Mouse (Mus musculus) retina, adult 2 months (tissue): ENCODE data around the gene Agap3.

Experiments
- DNase-seq: peaks from one replicate; pipeline ENCODE4 v3.0.0-alpha.2; 2012; ENCODE audit warnings: low read depth, low spot score

Agap3 gene

DNA sequence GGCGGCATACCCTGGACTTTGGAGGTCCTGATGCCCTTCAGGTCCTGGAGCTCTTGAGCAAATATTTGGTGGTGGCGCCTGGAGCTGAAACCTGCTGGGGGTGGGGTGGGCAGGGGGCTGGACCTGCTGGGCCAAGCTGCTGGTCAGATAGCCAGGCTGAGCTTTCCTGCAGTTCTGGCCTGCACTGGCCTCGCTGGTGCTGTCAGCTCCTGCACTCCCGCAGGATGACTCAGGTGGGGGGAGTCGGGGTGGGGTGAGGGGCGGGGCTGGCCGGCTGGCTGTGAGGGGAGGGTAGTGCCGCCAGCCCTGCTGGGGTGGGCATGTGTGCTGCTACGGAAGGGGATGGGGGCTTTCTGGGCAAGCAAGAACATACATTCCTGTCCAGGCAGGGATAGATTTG lies 23.4 kb upstream of the Agap3 start:
- no peak for DNase-seq

DNA sequence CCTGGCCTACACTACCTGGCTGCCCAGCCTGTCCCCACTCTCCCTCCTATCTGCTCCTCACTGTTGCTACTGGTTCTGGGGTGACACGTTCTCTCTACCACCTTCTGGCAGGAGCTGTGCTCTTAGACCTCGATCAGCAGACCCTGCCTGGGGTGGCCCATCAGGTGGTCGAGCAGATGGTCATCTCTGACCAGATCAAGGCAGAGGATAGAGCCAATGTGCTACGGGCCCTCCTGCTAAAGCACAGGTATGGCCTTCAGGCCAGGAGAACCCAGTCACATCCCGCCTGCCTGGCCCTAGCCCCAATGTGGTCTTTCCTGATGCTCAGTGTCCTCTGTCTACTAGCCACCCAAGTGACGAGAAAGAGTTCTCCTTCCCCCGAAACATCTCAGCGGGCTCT lies 18.0 kb upstream of the Agap3 start:
- DNase-seq = no peak

DNA sequence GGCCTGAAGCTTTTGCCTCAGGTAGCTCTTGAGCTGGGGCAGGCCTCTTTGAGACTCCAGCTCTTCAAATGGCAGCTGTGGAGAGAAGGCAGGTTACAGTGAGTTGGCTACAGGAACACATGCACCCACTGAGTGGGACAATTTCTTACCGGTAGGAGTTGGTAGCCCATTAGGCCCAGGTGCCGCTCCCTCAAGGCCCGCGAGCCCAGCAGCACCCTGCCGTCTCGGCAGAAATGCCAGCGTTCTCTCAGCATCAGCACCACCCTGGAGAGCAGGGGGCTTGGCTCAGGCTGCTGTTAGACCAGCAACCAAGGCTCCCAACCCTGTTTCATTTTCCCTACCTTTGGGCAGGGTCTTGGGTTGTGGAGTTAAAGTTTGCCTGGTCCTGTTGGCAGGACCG lies 10.8 kb upstream of the Agap3 start:
- no peak for DNase-seq

DNA sequence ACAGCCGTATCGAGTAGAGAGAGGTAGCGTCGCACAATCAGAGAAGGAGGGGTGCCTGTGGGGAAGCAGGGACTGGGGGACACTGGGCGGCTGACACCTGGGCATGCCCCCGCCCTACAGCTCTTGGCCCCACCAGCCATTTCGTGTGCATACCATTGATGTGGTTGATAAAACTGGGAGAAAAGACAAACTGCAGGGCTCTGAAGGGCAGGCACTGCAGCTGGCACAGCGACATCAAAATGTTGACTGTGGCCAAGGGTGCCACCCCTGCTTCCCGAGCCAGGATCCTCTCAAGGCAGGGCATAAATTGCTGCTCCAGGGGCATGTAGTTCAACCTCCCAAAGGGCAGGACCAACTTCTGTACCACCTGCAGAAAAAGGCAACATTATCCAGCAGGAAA lies 9.9 kb upstream of the Agap3 start:
- no peak for DNase-seq

DNA sequence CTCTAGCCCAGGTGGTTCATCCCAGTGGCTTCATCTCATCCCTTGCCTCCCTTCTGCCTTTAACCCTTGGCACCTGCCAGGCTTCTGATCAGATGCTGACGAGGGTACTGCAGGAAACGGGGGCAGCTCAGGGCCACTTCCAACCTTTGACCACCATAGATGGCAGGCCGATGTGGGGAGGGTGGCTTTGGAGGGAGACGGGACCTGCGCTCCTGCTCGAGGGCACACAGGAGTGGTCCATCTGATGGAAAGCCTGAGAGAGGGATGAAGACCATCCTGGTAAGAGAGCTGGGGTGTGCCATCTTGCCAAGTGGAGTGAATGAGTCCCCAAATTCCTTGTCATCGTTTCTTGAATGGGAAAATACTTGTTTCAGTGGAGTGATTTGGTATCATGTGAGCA lies 8.8 kb upstream of the Agap3 start:
- DNase-seq = no peak

DNA sequence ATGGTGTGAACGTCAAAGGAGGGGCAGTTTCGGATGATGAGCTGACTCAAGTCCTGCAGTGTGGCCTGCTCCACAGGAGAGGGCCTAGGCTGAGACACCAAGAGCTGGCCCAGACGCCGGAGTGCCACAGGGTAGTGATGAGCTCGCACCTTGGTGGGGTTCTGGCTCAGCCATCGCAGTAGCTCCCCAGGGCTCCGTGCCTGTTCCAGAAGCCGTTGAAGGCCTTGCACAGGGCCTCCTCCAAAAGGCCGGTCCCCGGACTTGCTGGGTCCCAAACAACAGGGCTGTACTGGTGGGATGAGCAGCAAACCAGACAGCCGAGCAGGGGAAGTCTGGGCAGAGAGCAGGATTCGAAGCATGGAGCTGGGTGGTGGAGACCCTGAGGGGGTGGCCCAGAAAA lies 8.1 kb upstream of the Agap3 start:
- no peak for DNase-seq

DNA sequence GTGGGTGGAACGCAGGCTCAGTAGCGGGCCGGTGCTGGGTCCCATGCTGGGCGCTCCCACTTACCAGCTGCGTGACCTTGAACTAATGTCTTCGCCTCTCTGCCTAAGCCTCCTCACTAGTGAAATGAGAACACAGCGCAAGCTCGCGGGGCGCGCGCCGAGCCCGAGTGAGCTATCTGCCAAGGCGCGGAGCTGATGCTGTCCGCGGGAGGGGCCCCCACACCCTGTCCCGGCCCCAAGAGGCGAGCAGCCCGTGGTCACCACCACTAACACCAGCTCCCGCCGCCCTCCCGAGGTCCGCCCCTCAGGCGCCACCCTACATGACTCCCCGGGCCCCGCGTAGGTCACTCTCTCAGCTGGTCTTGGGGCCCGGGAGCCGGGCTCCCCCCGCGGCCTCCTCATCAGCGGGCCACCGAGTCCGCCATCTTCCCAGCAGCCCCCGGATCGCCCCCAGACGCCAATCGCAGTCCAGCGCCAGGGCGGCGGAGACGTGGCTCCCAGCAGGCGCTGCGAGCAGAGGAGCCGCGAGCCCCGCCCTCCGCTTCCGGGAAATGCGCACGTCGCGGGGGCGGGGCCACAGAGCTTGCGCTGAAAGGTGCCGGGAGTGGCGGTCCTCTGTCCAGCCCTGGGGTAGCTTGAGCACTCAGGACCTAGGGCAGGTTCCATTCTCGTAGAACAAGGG lies 7.1 kb upstream of the Agap3 start, which contains the start of gene Fastk:
Fastk (minus strand) TSS at position 542 of the 682 bp plus-strand sequence.
- DNase-seq = peak; percentile 81

DNA sequence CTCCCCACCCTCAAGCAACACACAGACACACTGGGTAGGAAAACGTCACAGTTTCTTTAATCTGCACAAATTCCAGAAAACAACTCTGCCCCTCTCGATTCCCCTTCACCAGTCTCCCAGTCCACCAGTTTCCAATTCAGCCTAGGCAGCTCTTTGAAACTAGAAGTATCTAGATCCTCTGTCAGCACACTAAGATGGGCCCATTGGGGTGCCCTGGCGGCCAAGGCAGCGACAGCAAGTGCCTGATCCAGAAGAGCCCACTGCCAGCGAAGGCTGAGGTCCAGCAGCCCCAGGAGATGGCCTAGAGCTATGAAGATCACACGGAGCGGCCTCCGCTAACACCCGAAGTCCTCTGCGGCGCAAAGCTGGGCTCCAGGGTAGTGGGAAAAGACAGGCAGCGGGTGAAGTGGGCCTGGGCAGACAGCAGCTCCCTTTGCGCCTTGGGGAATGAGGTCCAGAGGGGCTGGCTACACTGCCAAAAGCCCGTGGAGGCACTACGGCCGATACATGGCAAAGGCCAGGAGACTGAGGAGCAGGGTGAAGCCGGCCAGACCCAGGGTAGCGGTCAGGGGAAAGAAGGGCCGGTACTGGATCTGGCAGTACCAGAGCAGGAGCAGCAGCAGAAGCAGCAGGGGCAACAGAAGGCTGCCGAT lies 6.4 kb upstream of the Agap3 start:
- DNase-seq = no peak

DNA sequence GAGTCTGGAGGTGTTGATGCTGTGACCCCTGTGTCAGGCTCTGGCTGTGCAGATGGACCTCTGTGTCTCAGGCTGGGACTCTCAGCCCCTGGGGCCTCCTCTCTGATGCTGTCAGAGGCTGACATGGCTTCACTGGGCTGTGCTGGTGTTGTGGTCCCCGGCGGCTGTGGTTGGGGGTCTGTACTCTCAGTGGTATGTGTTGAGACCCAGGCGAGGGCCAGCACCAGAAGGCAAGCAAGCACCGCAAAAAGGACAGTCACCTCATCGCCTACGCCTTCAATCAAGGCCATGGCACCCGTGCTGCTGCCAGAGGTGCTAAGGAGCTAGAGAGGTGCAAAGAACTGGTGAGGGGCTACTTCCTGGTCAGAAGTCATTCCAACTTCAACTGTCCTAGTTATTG lies 5.3 kb upstream of the Agap3 start:
- no peak for DNase-seq

DNA sequence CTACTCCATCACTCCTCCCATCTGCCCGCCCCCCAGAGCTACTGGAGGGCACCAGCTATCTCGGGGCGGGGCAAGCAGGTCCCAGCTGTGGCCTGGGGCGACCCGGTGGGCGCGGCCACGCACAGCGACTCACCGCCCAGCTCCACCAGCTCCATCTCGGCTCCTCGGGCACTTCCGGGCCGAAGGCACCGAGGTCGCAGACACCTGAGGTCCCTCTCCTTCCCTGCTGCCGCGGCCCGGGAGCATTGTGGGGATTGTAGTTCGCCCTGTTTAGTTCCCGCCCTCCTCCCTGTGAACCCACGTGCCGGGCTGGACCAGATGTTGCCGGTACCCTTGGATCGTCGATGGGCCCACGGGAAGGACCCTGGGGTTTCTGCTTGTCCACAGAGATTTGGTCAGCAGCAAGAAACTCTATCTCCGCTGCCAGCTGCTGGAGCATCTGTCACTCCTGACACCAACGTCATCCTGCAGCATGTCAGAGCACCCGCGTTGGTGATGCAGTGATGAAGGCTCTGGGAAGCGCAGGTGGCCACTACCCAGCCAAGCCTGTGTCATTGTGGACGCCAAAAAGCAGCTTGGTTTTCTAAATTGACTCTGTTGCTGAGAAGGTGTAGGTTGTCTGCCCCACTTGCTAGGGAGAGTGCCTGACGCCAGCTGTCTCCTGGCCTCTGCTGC lies 4.2 kb upstream of the Agap3 start, which contains the start of gene Tmub1:
Tmub1 (minus strand) TSS at position 231 of the 675 bp plus-strand sequence.
- DNase-seq = peak; percentile 66

DNA sequence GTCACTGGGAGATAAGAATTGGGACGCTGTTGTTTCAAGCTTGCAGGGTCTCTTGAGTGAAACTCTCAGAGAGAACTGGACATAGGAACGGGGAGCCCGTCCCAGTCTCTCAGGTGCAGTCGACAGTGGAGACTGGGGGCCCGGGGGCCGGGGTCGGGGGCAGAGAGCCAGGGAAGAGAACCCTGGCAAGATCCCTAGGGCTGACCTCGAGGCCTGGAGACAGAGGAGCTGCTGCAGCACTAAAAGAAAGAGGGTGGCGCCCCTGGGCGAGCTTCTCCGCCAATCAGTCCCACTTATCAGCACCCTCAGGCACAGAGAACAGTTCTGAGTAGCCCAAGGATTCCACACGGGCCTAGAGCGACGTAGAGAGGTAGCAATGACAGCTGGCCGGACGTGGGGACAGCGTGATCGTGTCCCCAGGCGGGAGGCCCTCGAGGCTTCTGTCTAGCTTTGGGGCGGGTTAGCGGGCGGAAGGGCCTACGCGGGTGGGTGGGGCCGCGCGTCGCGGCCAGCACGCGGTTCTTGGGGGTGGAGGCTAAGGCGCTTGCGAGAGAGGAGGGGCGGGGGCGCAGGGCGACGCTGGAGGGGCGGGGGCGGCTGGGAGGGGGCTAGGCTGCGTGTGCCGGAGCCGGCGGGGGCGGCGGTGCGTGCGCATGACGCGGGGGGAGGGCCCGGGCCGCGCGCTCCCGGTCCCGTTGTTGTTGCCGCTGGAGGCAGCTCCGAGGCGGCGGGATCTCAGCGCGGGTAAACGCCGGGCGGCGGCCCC lies 530 bp upstream of the Agap3 start:
- DNase-seq = peak; percentile 67

DNA sequence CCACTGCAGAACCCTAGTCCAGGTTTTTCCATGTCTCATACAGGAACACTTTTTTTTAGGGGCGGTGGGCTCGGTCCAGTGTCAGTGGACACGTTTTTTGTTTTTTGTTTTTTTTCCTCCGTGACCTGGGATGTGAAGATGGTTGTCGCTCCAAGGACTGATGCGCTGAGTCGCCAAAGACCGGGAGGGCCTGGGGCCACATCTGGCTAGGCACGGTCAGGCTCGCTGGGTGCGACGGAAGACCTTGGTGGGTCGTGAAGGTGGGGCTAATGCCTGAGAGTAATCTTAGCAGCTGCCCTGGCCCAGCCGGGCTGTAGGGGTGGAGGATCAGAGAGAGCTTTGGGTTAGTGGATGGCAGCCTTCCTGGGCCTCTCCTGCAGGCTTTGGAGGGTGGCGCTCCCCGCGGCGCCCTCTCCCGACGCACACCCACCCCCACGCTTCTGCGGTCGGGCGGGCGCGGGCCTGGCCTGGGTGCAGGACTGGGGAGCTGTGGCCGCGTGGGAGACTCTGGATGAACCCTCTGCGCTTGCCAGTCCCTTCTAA lies 785 bp downstream of the Agap3 start:
- no peak for DNase-seq

DNA sequence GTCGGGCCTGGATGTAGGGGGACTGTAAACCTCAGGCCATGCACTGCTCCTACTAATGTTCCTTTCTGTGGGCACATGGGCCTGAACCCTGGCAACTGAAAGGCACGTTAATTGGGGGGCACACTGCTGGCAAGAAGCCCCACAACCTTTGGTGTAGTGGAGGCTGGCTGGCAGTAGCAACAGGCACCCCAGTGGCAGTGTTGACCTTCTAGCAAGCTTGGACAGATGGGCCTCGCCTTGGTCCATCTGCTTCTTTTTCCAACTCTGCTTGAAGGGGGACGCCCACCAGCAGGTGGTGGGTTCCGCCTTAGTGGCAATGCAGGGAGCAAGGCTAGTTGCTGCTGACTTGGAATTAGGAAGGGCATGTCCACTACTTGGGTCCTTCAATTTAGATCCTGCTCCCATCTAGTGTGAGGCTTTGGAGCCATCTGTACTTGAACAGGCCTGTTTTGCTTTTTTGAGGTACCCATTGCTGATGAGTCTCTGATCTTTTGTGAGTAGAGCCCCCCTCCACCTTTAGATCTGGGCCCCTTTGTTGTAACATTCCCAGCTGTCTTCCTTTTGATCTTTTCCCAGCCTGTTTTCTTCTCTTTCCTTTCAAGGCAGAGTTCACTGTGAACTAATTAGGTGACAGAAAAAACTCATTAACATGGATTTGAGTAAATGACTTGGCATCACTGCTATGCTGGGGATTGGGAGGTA lies 1.5 kb downstream of the Agap3 start:
- no peak for DNase-seq

DNA sequence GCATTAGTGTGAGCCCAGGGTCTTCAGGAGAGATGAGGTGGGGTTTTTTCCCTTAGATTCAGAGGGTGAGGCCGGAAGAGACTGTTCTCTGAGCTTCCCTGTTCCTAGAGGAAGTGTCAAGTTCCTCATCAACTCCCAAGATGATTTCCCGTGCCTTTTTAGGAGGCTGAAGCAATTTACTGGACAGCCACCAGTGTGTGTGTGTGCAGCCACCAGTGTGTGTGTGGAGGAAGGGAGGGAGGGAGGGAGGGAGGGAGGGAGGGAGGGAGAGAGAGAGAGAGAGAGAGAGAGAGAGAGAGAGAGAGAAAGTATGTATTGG lies 2.0 kb downstream of the Agap3 start:
- DNase-seq = no peak

DNA sequence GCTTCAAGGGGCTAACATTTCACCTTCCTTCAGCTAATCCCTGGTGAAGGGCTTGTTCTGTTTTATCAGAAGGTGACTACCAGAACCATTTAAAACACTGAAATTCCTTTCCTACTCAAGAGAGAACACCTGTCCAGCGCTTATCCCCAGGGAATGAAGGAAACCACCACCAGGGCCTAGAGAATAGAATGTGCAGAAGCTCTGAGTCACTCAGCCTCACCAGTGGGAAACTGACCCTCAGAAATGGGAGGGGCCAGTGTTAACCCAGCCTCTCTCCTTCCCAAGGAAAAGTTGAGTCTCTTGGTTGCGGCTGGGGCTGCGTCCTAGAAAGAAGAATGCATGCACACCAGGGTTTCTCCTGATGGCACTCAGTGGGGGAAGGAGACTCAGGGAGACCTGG lies 3.1 kb downstream of the Agap3 start:
- no peak for DNase-seq

DNA sequence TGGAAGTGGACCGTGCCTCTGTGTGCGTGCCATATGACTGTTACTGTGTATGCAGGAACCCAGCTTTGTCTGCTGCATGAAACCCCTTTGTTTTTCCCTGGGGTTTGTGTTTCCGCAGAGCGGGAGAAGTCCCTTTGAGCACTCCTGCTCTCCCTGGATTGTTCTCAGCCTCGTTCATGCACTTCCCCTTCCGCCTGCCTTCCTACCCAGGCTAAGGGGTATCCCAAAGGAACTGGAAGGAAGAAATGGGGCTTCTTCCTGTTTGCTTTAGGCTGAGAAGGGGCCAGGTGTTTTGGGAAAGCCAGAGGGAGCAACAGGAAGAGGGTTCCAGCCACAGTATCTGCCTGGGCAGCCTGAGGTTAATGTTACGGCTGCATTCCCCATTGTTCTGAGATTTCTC lies 3.6 kb downstream of the Agap3 start:
- no peak for DNase-seq

DNA sequence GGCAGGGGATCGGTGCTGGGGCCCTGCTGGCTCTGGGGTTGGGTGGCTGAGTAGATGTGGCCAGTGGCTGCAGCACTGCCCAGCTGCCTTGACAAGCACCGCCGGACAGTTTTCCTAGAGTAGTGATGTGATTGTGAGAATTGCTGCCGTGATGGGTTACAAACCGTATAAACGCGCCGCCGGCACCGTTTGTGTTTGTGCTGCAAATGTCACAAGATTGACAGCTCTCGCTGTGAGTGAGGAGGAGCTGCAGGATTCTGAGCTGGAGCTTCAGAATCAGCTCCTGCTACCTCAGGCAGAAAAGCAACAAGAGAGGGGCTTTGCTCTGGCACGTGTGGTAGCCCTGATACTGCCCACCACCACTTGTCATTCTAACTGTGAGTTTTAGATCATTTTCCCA lies 14.8 kb downstream of the Agap3 start:
- no peak for DNase-seq

DNA sequence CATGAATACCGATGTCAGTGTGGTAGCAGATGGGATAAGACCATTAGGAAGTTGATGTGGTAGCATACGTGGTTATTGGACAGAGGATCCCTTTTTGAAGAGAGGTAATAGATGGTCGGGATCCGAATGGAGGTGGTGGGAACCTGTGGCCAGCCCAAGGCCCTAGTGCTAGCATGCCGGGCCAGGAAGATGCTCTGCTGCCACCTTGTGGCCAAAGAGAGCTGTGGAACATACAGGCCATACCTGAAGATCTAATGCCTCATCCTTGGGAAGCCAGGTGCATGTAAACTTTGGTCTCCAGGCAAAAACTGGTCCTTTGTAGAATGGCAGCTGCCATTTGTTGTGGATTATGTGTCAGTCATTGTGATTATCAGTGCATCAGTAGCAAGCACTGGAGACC lies 18.6 kb downstream of the Agap3 start:
- peak; percentile 73 for DNase-seq

DNA sequence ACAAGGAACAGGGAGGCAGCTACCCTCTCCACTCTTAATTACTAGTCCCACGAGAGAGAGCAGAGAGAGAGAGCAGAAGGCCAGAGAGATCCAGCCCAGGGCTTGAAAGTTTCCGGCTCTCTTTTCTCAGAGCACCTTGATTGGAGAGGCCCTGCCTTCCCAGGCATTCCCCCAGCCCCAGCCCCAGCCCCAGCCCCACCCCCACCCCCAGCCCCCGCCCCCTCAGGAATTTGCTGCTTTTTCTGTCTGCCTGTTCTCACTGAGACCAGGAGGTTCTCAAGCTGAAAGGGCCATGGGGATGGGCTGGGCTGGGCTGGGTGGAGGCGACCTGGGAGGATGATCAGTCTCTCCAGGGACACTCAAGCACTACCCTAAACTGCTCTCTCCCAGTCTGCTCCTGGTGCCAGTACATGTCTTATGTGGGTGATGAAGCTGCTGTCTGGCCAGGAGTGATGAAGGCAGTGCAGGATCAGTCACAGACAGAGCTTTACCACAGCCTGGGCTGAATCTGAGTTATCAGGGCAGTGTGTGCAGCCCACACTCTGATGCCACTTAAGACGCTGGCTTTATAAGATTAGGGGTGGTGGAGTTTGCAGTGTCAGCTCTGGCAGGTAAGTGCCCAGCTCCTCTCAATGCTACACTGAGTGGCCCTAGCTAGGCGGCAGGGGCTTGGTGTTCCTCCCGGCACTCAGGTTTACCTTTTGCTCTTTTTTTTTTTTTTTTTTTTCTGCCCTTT lies 21.1 kb downstream of the Agap3 start:
- DNase-seq = peak; percentile 71

DNA sequence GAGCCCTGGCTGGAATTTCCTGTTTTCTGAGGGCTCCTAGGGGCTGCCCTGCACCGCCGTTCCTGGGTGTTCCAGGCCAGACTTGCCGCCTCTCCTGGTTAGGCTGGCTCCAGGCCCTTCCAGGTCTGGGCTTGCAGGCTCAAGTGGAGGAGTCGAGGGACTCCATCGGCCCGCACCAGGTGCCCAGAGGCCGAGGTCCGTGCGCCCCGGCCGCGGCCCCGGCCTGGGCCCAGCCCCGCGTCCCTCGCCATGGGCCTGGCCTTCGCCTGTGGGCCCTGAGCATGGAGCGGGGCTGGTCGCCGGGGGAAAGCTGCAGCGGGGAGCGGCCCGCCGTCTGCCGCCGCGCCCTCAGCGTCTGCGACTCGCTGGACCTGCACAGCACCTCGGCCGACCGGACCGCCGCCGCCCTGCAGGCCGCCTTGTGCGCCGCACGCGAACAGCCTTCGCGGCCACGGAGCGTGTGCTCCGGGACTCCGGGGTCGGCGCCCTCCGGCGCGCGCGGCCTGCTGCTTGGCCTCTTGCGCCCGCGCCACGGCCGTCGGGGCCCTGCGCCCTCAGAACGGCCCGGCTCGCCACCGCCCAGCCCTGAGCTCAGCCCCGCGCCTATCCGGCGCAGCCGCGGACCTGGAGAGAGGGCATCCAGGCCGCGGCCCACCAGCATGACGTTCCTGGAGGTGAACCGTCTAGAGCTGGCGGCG lies 22.2 kb downstream of the Agap3 start:
- no peak for DNase-seq
